In the genomic region with DNA sequence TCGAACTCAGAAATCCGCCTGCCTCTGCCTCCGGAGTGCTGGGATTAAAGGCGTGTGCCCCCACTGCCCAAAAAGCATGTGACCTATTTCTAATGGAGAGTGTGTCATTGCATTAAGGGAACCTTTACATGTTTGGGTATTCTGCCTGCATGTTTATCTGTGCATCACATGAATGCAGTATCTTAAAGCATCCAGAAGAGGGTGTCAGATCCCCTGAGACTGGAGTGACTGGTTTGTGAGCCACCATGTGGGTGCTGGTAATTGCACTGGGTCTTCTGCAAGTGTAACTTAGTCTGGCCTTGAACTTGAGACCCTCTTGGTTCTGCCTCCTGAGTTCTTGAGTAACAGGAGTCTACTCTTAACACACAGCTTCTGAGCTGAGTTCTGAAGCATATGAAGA, we compare ENCODE assay signal across 24 mouse cellular contexts. TPM values are rescaled to one million over a fixed set of nuclear protein-coding genes. Genes with fewer than 3 reads are reported as not detected.
DNase-seq lines count a peak whose midpoint lies in the region; ATAC-seq and TF ChIP-seq lines count a peak whose summit lies in the region.
"Had no signal": no experiment of that assay in that cellular context is flagged by ENCODE, and none has a peak within 500 bp of the region (broad histone marks: within the 10 kb centered on the region; RNA-seq: fewer than 3 reads in every experiment).

No protein-coding gene starts in this region.

- H3K4me2 ChIP-seq in forebrain, postnatal 0 days (ENCODE audit: low read depth), result no peak overlapping the region
- no peak overlapping the region for H3K4me2 ChIP-seq in forebrain, embryonic 16.5 days (ENCODE audit: low read length)
- no peak overlapping the region for H3K4me2 ChIP-seq in lung, postnatal 0 days (replicated peaks; ENCODE audit: low read depth, low read length)
- H3K4me2 ChIP-seq: embryonic facial prominence, embryonic 13.5 days; heart, embryonic 13.5 days; liver, embryonic 15.5 days; midbrain, embryonic 13.5 days had no signal

- DNase-seq in forebrain, postnatal 0 days, result no peak
- DNase-seq in lung, postnatal 0 days (ENCODE audit: low spot score), result no peak
- no peak for DNase-seq in lung, adult 2 months
- no peak for DNase-seq in frontal cortex, postnatal 10 days (ENCODE audit: low spot score in 2 of 2)
- DNase-seq: adrenal gland, postnatal 25 days; cerebellum, adult 11-12 months; cerebellum, adult 9-11 months; gastrocnemius, postnatal 36 days; heart, postnatal 14 days; kidney, adult 9 months; kidney, postnatal 25 days; liver; lung, postnatal 4 days; right cerebral cortex, postnatal 14 days had no signal

- H3K4me3 ChIP-seq in forebrain, postnatal 0 days (ENCODE audit: low read depth, low read length), result no peak overlapping the region
- H3K4me3 ChIP-seq in forebrain, embryonic 16.5 days (replicated peaks; ENCODE audit: low read length), result no peak overlapping the region
- H3K4me3 ChIP-seq in lung, postnatal 0 days (ENCODE audit: low read depth, low read length), result no peak overlapping the region
- H3K4me3 ChIP-seq in lung, adult 2 months (replicated peaks; ENCODE audit: extremely low read depth, low read depth, low read length), result no peak overlapping the region
- H3K4me3 ChIP-seq: embryonic facial prominence, embryonic 13.5 days; erythroblast, embryonic 14.5 days; heart, embryonic 13.5 days; hindbrain, embryonic 10.5 days; liver, embryonic 15.5 days; midbrain, embryonic 13.5 days had no signal

- TF ChIP-seq EP300 in lung, postnatal 0 days (IDR thresholded peaks at IDR 0.05), result no peak

- H3K27me3 ChIP-seq in forebrain, postnatal 0 days (ENCODE audit: insufficient read depth, low read length), result no peaks in the 10 kb centered on the region
- no peaks in the 10 kb centered on the region for H3K27me3 ChIP-seq in forebrain, embryonic 16.5 days (replicated peaks; ENCODE audit: control insufficient read depth, insufficient read depth, low read length)
- H3K27me3 ChIP-seq in lung, postnatal 0 days (replicated peaks; ENCODE audit: insufficient read depth, low read length), result no peaks in the 10 kb centered on the region
- H3K27me3 ChIP-seq: embryonic facial prominence, embryonic 13.5 days; heart, embryonic 13.5 days; liver, embryonic 15.5 days; midbrain, embryonic 13.5 days had no signal

- H3K9ac ChIP-seq in forebrain, postnatal 0 days, result no peak overlapping the region
- no peak overlapping the region for H3K9ac ChIP-seq in forebrain, embryonic 16.5 days (replicated peaks; ENCODE audit: low read depth, low read length)
- no peak overlapping the region for H3K9ac ChIP-seq in lung, postnatal 0 days (replicated peaks; ENCODE audit: low read depth)
- H3K9ac ChIP-seq: embryonic facial prominence, embryonic 13.5 days; heart, embryonic 13.5 days; liver, embryonic 15.5 days; midbrain, embryonic 13.5 days had no signal

- TF ChIP-seq CTCF in forebrain, postnatal 0 days (IDR thresholded peaks at IDR 0.05; ENCODE audit: low read depth), result 0 out of 2 replicates have a peak, but pooled peaks have one; percentile 8
- TF ChIP-seq CTCF in lung, postnatal 0 days (IDR thresholded peaks at IDR 0.05), result 0 out of 2 replicates have a peak, but pooled peaks have one; percentile 8
- no peak for TF ChIP-seq CTCF in lung, adult 2 months (IDR thresholded peaks at IDR 0.05; ENCODE audit: insufficient read depth, low read length)

- H3K9me3 ChIP-seq in forebrain, postnatal 0 days (ENCODE audit: low read length), result no peaks in the 10 kb centered on the region
- H3K9me3 ChIP-seq in forebrain, embryonic 16.5 days (ENCODE audit: control insufficient read depth, low read length), result no peaks in the 10 kb centered on the region
- no peaks in the 10 kb centered on the region for H3K9me3 ChIP-seq in lung, postnatal 0 days (ENCODE audit: low read length)
- H3K9me3 ChIP-seq: embryonic facial prominence, embryonic 13.5 days; heart, embryonic 13.5 days; hindbrain, embryonic 10.5 days; liver, embryonic 15.5 days; midbrain, embryonic 13.5 days had no signal

- 96% methylated on average over 4 of the region's 4 CpGs for WGBS in forebrain, postnatal 0 days
- 97% methylated on average over 4 of the region's 4 CpGs for WGBS in forebrain, embryonic 16.5 days
- WGBS in lung, postnatal 0 days, result 92% methylated on average over 4 of the region's 4 CpGs
- 91% methylated on average over 4 of the region's 4 CpGs for WGBS in lung, adult 2 months

- H3K36me3 ChIP-seq in forebrain, postnatal 0 days (ENCODE audit: insufficient read depth), result peaks cover 24% of the 10 kb centered on the region
- 0 out of 2 replicates have a peak, but pooled peaks cover 10% of the 10 kb centered on the region for H3K36me3 ChIP-seq in forebrain, embryonic 16.5 days (ENCODE audit: control insufficient read depth, insufficient read depth)
- peaks cover 17% of the 10 kb centered on the region; the same call in 1 of the 2 replicates for H3K36me3 ChIP-seq in lung, postnatal 0 days (ENCODE audit: insufficient read depth, low read length)

- ATAC-seq in forebrain, postnatal 0 days, result no peak
- no peak for ATAC-seq in forebrain, embryonic 16.5 days
- no peak for ATAC-seq in lung, postnatal 0 days
- ATAC-seq in erythroblast, adult 5-6 weeks (replicated peaks; ENCODE audit: low FRiP score, poor library complexity, severe bottlenecking), result 0 out of 2 replicates have a peak, but pooled peaks have one; percentile 26
- ATAC-seq in activated CD4-positive, CD25-positive, alpha-beta regulatory T cell, adult 4 months, result no peak
- ATAC-seq: hindbrain, embryonic 16.5 days; midbrain, embryonic 13.5 days had no signal

- no peaks in the 10 kb centered on the region for H3K4me1 ChIP-seq in forebrain, postnatal 0 days (ENCODE audit: insufficient read depth)
- H3K4me1 ChIP-seq in forebrain, embryonic 16.5 days (replicated peaks; ENCODE audit: control insufficient read depth, insufficient read depth, low read length), result no peaks in the 10 kb centered on the region
- H3K4me1 ChIP-seq in lung, postnatal 0 days (ENCODE audit: insufficient read depth, low read depth, low read length), result no peaks in the 10 kb centered on the region
- no peaks in the 10 kb centered on the region for H3K4me1 ChIP-seq in lung, adult 2 months (ENCODE audit: control insufficient read depth, insufficient read depth, low read length)
- H3K4me1 ChIP-seq: embryonic facial prominence, embryonic 13.5 days; hindbrain, embryonic 10.5 days; liver, embryonic 15.5 days; midbrain, embryonic 13.5 days had no signal

- H3K27ac ChIP-seq in forebrain, postnatal 0 days (ENCODE audit: low read depth, low read length), result no peak overlapping the region
- H3K27ac ChIP-seq in forebrain, embryonic 16.5 days (ENCODE audit: low read length), result no peak overlapping the region
- H3K27ac ChIP-seq in lung, postnatal 0 days (ENCODE audit: low read length), result no peak overlapping the region
- H3K27ac ChIP-seq: embryonic facial prominence, embryonic 13.5 days; heart, embryonic 13.5 days; hindbrain, embryonic 10.5 days; liver, embryonic 15.5 days; midbrain, embryonic 13.5 days had no signal

- no peak for TF ChIP-seq POLR2A in lung, adult 2 months (IDR thresholded peaks at IDR 0.05; ENCODE audit: borderline replicate concordance, extremely low read depth, low read depth, low read length)

RNA-seq across cellular contexts. Expression of a gene that starts 25.4 kb away (rescaled TPM):
- total RNA-seq in forebrain, postnatal 0 days (2014; rRNA removed), result 3.9 and 7.0 TPM in 2 replicates
- 9.1 and 10.0 TPM in 2 replicates for polyA plus RNA-seq in forebrain, postnatal 0 days (2015; fragmentation: Nextera tagmentation; extraction: Ambion mirVana)
- polyA plus RNA-seq in forebrain, embryonic 16.5 days (2015; fragmentation: Nextera tagmentation; extraction: Ambion mirVana), result 5.0 and 6.9 TPM in 2 replicates
- 6.8 and 7.0 TPM in 2 replicates for polyA plus RNA-seq in lung, postnatal 0 days (2015; fragmentation: Nextera tagmentation; extraction: Ambion mirVana)
- 0.96 and 1.2 TPM in 2 replicates for polyA plus RNA-seq in lung, adult 2 months (2012; rRNA removed)
- total RNA-seq in erythroblast, adult 5-6 weeks (2015; ENCODE audit: low replicate concordance), result 0.38 and 1.0 TPM in 2 replicates
- 1.4 TPM in 1 of 2 replicates, not detected in the other for total RNA-seq in erythroblast, adult 5-6 weeks (2017; ENCODE audit: low replicate concordance)
- 1 to 10 TPM; 3.1 to 6.4 TPM for polyA plus RNA-seq in activated CD4-positive, CD25-positive, alpha-beta regulatory T cell, adult 4 months (2017; shearing (Covaris generic))
- polyA plus RNA-seq: erythroblast, embryonic 14.5 days had no signal

RNA-seq across cellular contexts. Expression of a gene that starts 25.8 kb away (rescaled TPM):
- 204 and 242 TPM in 2 replicates for total RNA-seq in forebrain, postnatal 0 days (2014; rRNA removed)
- polyA plus RNA-seq in forebrain, postnatal 0 days (2015; fragmentation: Nextera tagmentation; extraction: Ambion mirVana), result 134 and 170 TPM in 2 replicates
- polyA plus RNA-seq in forebrain, embryonic 16.5 days (2015; fragmentation: Nextera tagmentation; extraction: Ambion mirVana), result 60.6 and 64.9 TPM in 2 replicates
- 119 TPM in 2 replicates for polyA plus RNA-seq in lung, postnatal 0 days (2015; fragmentation: Nextera tagmentation; extraction: Ambion mirVana)
- polyA plus RNA-seq in lung, adult 2 months (2012; rRNA removed), result 157 and 282 TPM in 2 replicates
- total RNA-seq in erythroblast, adult 5-6 weeks (2015; ENCODE audit: low replicate concordance), result 2.3 TPM in 1 of 2 replicates, not detected in the other
- total RNA-seq in erythroblast, adult 5-6 weeks (2017; ENCODE audit: low replicate concordance), result 1.9 and 16.4 TPM in 2 replicates
- polyA plus RNA-seq in activated CD4-positive, CD25-positive, alpha-beta regulatory T cell, adult 4 months (2017; shearing (Covaris generic)), result 1 to 10 TPM; 2.9 to 3.7 TPM

Comparison
In these comparisons a context has a peak if more than half of its experiments do, and no peak if none do; other contexts are left out.
1. RNA of a gene that starts 25.8 kb away (polyA plus RNA-seq): 157 to 282 TPM in lung, adult 2 months, 134 to 170 TPM in forebrain, postnatal 0 days, 119 TPM in lung, postnatal 0 days and 60.6 to 64.9 TPM in forebrain, embryonic 16.5 days; 2.9 to 3.7 TPM in activated CD4-positive, CD25-positive, alpha-beta regulatory T cell, adult 4 months; every median in the first group is over 10 times any median in the second.